Mouse (Mus musculus) ES-Bruce4 (cell line): ENCODE data around the gene Psph.

Experiments
- CTCF ChIP-seq: IDR thresholded peaks from one replicate; pipeline ENCODE4 v1.8.1; 2011; ENCODE audit warnings: low read depth, low read length
- POLR2A ChIP-seq: IDR thresholded peaks from one replicate; pipeline ENCODE4 v1.8.1; 2011; ENCODE audit warnings: low read length; ENCODE audit not compliant: insufficient read depth

DNA sequence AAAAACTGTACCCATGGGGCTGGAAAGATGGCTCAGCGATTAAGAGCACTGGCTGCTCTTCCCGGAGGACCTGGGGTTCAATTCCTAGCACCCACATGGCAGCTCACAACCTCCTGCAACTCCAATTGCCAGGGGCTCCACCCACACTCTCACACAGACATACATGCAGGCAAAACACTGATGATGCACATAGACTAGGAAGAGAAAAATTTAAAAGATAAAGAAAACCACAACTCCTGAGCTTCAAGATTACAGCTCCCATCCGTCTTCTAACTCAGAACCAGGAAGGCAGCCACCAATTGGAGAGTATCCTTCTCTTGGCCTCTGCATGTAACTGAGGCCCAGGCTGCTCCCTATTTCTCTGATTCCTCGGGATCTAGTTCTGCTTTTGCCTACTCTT is 63.0 kb downstream of the Psph start:
- TF ChIP-seq CTCF (no peak), POLR2A (no peak)
